Mouse (Mus musculus): Measurements from ENCODE around the gene Dcaf6.

Dcaf6 gene

GRCm38 (mm10) chr1:165460360-165460800 lies at the start of gene Dcaf6, which contains the start of gene Mpc2:
Gene Dcaf6, minus strand, starts transcription at chr1:165460475.
Gene Mpc2, plus strand, starts transcription at chr1:165460637.
- DNase-seq = peak; percentile 100

- peak; percentile 59 for DNase-seq
Observed at GRCm38 (mm10) chr1:165506303-165506702, 46.0 kb upstream of the Dcaf6 start.

- DNase-seq = peak; percentile 89
Observed at GRCm38 (mm10) chr1:165503307-165504024, 43.2 kb upstream of the Dcaf6 start.

- DNase-seq = peak; percentile 74
Observed at GRCm38 (mm10) chr1:165498856-165499255, 38.6 kb upstream of the Dcaf6 start.

- DNase-seq = no peak
Observed at GRCm38 (mm10) chr1:165489197-165489596, 28.9 kb upstream of the Dcaf6 start.

DNA sequence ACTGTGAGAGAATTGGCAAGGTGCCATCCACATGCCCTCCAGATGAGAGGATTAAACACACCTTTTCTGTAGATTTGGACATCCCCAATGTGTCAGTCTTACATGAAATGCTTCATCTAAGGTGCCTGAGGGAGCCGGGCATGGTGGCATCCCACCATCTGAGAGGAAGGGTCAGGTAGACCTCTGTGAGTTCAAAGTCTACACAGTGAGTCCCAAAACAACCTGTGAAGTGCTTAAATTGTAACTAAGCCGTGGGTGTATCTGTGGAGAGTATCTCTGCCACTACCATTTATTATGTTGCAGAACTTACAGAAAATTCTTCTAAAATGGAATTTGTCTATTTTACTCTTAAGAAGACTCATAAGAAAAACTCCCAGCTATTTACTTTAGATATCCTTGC lies 25.8 kb upstream of the Dcaf6 start:
- DNase-seq = no peak

- no peak for DNase-seq
Observed at GRCm38 (mm10) chr1:165484688-165485233, 24.5 kb upstream of the Dcaf6 start, which contains the start of gene Adcy10. Gene Adcy10, plus strand, starts transcription at chr1:165485183.

DNA sequence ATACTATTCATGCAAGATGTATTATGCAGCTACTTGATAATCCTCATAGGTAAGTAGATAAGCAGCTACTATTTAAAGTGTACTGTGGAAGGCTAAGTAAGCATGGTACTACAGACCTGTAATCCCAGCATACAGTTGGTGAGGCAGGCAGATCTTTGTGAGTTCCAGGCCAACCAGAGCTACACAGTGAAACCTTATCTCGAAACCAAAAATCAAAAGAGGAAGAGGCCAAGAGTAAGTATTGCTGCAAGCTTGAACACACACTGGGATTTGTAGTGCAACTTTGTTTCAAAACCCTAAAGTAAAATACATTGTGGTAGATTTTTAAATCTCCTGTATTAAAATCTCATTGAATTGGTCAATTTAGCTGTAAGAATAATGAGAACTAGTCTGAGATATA lies 11.2 kb upstream of the Dcaf6 start:
- DNase-seq = no peak

DNA sequence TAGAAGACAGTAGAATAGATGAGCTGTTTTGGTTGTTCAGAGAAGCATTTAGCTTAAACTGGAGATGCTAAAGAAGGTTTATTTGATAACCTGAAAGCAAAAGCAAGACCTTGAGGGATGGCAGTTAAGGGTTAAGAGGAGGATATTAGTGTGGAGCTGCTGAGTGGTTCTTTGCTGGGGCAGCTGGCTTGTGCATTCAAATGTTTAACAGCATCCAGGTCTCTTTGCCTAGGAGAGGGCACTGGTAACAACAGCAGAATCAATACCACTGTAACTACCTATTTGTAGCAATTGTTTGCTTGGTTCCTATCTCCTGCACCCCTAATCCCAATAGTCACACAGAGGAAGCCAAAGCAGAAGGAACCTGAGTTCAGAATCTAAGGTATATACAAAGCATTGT lies 9.4 kb upstream of the Dcaf6 start:
- DNase-seq = no peak

DNA sequence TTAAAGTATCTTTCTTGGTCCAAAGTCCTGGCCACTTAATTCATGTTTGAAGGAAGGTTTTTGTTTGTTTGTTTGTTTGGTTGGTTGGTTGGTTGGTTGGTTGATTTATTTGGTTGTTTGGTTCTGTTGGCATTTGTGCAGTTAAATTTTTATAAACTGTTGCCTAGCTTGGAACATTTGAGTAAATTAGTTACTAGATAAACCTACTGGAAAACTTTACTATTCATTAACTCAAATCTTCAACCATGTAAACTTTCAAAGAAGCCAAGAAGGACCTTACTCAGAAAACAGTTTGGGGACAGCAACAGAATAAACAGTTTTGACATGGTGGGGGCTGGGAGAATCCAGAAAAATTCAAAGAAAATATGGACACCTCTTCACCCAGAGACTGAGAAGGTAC lies 8.7 kb upstream of the Dcaf6 start:
- no peak for DNase-seq

- no peak for DNase-seq
Observed at GRCm38 (mm10) chr1:165464574-165464973, 4.3 kb upstream of the Dcaf6 start.

- no peak for DNase-seq
Observed at GRCm38 (mm10) chr1:165462861-165463260, 2.6 kb upstream of the Dcaf6 start.

DNA sequence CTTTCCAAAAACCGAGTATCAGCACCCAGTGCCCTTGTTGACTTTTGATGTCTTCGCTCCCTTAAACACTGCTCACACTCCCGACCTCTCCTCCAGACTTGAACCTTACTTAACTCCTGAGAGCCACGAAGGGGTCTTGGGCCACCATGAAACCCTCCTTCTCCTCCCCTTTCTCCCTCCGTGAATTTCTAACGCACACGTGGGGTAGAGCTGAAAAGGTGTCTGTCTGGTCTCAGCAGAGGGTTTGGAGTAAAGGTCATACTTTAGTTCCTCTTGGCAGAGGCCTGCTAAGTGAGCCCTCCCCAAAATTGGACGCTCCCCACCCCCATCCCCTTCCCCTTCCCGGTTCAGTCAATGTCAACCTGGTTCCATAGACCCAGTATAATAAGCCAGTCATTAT lies 1.4 kb upstream of the Dcaf6 start:
- peak; percentile 96 for DNase-seq

GRCm38 (mm10) chr1:165460801-165461377 lies 614 bp upstream of the Dcaf6 start:
- peak; percentile 100 for DNase-seq

DNA sequence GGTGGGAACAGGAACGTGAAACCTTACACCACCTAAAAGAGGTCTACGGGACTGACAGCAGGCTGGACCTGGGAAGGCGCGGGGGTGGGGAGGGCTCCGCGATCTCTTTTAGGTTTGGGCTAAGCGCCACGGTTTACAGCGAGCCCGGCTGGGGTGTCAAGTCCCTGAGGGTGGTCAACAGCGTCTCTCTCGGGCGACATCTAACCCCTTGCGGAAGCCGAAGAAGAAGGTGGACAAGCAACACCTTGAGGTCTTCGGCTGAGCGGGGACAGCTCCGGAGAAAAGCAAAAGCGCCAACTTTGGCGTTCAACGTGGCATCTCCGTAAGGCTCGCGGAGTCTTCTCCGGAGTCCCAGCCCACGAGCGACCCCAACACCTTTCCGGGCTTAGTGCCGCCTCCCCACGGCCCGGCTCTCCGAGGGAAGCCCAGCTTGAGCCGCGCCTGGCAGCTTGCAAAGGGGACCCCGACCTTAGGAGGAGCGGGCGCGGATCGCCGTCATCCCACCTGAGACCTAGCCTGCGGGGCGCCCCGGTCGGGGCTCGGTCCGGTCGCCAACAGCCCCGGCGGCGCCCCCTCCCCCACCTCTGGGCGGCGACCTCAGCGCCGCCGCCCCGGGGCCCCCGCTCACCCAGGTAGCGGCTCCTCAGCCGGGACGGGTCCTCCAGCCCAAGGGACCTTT lies 633 bp downstream of the Dcaf6 start:
- peak; percentile 98 for DNase-seq

DNA sequence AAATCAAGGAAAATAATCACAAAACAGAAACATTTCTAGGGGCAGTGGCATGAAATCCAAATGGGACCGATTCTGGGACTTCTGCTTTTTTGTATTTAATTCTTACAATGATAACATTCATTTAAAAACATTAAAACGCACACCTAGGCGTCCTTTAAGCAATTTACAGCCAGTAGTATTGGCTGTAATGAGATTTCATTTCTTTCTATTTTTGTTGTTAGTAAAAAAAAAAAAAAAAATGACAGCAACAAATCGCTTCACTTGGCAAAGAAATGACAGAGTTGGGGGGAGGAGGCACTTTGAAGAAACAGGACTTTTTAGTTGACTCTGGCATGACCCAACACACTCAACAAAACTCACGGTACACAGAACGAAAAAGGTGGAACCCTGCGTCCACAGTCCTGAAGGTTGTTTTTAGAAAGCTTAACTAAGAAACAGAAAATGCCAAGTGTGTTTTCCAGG lies 1.2 kb downstream of the Dcaf6 start:
- no peak for DNase-seq

DNA sequence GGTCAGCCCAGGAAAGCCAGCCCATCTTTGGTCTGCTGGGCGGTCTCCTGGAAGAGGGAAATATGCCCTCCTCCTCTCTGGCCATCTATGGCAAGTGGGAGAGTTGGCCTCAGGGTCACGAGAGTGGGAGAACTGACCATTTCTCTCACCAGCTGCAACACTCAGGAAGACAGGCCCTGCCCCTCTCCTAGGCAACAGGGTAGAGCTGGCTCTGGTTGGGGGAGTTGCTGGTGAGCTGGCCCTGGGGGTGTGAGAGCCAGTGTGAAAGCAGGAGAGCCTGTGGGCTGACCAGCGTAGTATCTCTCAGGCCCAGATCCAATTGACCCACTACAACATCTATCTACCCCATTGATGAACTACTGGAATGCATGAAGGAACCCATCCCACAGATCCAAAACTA lies 18.6 kb downstream of the Dcaf6 start:
- DNase-seq = peak; percentile 87

DNA sequence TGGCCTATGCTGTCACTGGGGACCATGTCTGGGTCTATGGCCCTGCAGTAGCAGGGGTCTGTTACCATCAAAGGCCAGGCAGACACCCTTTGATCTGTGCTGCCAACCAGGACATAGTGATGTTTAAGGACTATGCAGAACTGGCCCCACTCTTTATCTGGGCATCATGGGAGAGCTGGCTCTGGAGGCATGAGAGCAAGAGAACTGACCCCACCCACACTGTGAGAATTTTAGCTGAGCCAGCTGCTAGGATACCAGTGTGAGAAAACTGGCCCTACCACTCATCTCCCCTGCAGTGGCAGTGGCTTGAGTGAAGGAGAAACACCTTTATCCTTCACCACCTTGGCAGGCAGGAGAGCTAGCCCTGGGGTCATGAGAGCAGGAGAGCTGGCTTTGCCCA lies 19.1 kb downstream of the Dcaf6 start:
- no peak for DNase-seq

DNA sequence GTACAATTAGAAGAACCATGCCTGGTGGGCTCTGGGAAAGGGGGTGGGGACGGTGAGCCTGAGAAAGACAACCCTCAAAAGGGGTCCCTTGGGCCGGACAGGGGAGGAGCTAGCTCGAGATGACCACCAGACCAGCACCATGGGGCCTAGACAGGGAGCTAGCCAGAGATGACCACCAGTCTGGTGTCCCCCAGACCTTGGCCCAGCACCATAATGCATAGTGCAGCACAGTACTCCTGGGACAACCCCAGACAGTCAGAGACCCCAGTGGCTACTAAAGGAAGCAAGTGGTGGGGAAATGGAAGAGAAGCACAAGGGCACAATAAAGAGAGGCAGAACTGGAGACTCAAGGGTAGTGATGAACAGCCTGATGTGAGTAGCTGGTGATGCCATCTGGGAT lies 19.5 kb downstream of the Dcaf6 start:
- no peak for DNase-seq

DNA sequence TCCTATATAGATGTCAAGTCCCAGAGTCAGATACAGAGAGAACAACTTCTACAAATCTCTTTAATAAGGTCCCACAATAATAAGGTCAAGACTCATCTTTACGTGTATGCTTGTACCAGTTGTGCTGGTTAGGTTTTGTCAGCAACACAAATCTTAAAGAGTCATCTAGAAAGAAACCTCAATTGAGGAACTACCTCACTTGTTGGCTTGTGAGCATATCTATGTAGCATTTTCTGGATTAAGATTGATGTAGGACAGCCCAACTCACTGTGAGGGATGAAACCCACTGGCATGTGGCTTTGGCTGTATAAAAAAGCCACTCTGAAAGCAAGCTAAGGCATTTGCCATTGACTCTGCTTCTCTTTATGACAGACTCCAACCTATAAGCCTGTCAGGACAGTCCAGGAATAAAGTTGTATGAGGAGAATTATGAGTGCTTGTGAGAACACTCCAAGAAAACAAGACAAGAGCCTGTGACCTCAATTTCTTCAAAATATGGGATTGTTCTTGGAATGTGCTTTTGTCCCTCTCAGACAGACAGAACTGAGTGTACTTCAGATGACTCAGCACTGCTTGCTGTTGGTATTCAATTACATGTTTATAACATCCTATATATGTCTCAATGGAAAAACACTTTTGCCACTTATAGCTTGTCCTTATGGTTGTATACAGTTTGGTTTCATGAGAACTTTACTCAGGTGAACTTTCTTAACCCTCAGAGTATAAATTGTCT lies 21.8 kb downstream of the Dcaf6 start:
- no peak for DNase-seq

DNA sequence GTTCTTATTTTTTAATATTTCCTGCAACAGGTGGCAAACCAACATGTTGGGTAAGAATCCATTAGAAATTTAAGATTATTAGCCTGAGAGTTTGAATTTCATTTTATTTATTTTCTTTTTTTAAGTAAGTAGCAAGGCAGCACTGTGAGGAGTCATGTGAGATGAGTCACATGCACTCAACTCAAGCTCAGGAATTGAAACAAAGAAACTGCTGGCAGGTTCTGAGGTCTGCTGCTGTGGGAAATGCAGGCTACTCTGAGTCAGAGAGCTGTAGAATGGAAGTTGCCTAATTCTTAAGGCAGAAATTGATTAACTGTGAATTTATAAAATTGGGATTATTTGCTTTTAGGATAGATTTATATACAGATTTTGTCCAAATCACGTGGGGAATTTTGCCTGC lies 27.4 kb downstream of the Dcaf6 start:
- peak; percentile 89 for DNase-seq

DNA sequence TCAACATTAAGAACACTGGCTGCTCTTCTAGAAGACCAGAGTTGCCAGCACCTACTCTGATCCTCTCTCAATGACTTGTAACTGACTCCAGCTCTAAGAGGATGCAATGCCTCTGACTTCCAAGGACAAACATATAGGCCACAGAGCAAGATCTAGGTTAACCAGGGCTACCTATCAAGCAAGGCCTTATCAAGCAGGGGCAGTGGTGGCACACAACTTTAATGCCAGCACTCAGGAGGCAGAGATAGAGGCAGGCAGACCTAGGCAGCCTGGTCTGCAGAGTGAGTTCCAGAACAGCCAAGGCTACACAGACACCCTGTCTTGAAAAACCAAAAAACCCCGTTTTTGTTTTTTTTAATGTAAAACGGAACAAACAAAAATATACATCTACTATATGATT lies 34.0 kb downstream of the Dcaf6 start:
- peak; percentile 34 for DNase-seq

DNA sequence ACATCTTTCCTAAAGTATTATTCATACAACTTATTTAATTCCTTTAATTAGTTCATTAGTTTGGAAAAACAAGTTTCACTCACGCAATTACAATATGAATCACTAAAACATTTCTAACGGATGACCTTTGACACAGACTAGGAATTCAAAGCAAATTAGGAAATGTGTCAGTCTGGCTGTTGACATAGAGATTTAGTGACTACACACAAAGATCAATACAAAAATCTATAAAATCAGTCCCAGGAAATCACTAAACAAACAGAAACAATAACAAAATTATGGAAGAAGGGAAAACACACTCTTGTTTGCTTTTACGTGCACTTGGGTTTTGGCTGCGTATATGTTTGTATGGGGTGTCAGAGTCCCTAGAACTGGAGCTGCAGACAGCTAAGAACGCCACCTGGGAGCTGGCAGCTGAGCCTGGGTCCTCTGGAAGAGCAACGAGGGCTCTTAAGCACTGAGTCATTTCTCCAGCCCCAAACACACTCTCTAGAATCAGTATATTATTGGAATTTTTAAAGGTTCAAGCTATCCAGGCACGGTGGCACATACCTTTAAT lies 38.8 kb downstream of the Dcaf6 start:
- DNase-seq = peak; percentile 65

Data from heart, adult 11 months (tissue).